Mouse (Mus musculus): ENCODE results near the gene Haao.

Gene Haao

GRCm38 (mm10) chr17:83799506-83800050 lies 48.2 kb downstream of the Haao start:
- DNase-seq (ENCODE audit: inconsistent age in 2 of 2, low spot score in 1 of 2): no peak

GRCm38 (mm10) chr17:83795121-83795520 lies 52.6 kb downstream of the Haao start:
- DNase-seq (ENCODE audit: inconsistent age in 2 of 2, low spot score in 1 of 2): no peak

- no peak for DNase-seq (ENCODE audit: inconsistent age in 2 of 2, low spot score in 1 of 2)
These were observed 55.4 kb downstream of the Haao start for GRCm38 (mm10) chr17:83792388-83792787.

GRCm38 (mm10) chr17:83790158-83790557 lies 57.6 kb downstream of the Haao start:
- DNase-seq (ENCODE audit: inconsistent age in 2 of 2, low spot score in 1 of 2): no peak

GRCm38 (mm10) chr17:83786418-83786817 lies 61.3 kb downstream of the Haao start:
- peak in 1 of 2 experiments; percentile 66 for DNase-seq (ENCODE audit: inconsistent age in 2 of 2, low spot score in 1 of 2)

- no peak for DNase-seq (ENCODE audit: inconsistent age in 2 of 2, low spot score in 1 of 2)
These were observed 65.0 kb downstream of the Haao start for GRCm38 (mm10) chr17:83782740-83783139.
